Mouse (Mus musculus) forebrain, embryonic 16.5 days (tissue): ENCODE measurements around the gene Arih2. TPM values are rescaled to one million over a fixed set of nuclear protein-coding genes. Genes with fewer than 3 reads are reported as not detected.

Source experiments
- ATAC-seq: fragments of 200-750 bp; cut with Nextera tagmentation; 2 replicates; pipeline ENCODE4 v1.8.0; 2017; ENCODE audit warnings: mild to moderate bottlenecking, moderate library complexity
- H3K27ac ChIP-seq: fragments of 300-500 bp; sonication (generic); 2 replicates; pipeline ENCODE4 v1.5.1; 2014; ENCODE audit warnings: low read length, control low read depth
- H3K27me3 ChIP-seq: fragments of 300-500 bp; sonication (generic); replicated peaks from 2 replicates; pipeline ENCODE4 v1.6.1; 2014; ENCODE audit warnings: low read length; ENCODE audit not compliant: control insufficient read depth, insufficient read depth
- H3K36me3 ChIP-seq: fragments of 300-500 bp; sonication (generic); 2 replicates; pipeline ENCODE4 v1.6.1; 2014; ENCODE audit not compliant: control insufficient read depth, insufficient read depth
- H3K4me1 ChIP-seq: fragments of 300-500 bp; sonication (generic); replicated peaks from 2 replicates; pipeline ENCODE4 v1.6.1; 2014; ENCODE audit warnings: low read length; ENCODE audit not compliant: control insufficient read depth, insufficient read depth
- H3K4me2 ChIP-seq: fragments of 300-500 bp; sonication (generic); 2 replicates; pipeline ENCODE4 v1.6.1; 2014; ENCODE audit warnings: mild to moderate bottlenecking, low read length, control low read depth
- H3K4me3 ChIP-seq: fragments of 300-500 bp; sonication (generic); replicated peaks from 2 replicates; pipeline ENCODE4 v1.5.1; 2014; ENCODE audit warnings: mild to moderate bottlenecking, low read length, control low read depth
- H3K9ac ChIP-seq: fragments of 300-500 bp; sonication (generic); replicated peaks from 2 replicates; pipeline ENCODE4 v1.6.1; 2014; ENCODE audit warnings: low read depth, low read length, control low read depth
- H3K9me3 ChIP-seq: fragments of 300-500 bp; sonication (generic); 2 replicates; pipeline ENCODE4 v1.6.1; 2016; ENCODE audit warnings: low read length; ENCODE audit not compliant: control insufficient read depth
- WGBS: fragments of 180-500 bp; shearing (Covaris S2); extraction: QIAGEN DNeasy Blood & Tissue Kit; methylation state at CpG from one replicate; pipeline ENCODE4 v1.1.7; 2014; 5-methylcytosine and 5-hydroxymethylcytosine counted together
- polyA plus RNA-seq: library from polyadenylated mRNA; unstranded; fragments of >200 nt; fragmentation: Nextera tagmentation; extraction: Ambion mirVana; gene quantifications from 2 replicates; pipeline ENCODE4 v1.2.1, GENCODE M21; 2015

The Arih2 gene
- polyA plus RNA-seq, 1 experiment from 2014 or later, result 61.8 TPM

DNA sequence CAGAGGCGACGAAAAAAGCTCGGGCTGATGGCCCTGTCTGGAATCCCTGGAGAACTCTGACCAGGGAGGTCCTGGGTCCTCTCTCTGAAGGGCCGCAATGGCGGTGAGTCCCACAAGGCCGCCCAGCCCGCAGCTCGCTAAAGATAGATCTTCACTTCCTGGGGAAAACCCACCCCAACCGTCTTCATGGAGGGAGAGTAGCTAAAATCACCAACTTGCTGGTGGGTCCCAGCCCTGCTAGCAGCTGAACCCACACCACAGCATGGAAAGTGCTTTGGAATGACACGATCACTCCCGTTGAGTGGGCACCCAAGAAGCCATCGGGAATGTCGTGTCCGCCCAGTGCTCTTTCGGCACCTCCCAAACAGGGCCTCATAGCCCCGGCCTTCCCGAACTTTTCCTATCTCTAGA lies 80.7 kb downstream of the Arih2 start:
- Histone ChIP-seq H3K27me3 (no peaks in the 10 kb centered on the region), H3K4me2 (peak overlapping the region; percentile 84; the same call in 1 of the 2 replicates), H3K27ac (no peak overlapping the region), H3K36me3 (peaks cover 33% of the 10 kb centered on the region), H3K9ac (no peak overlapping the region), H3K9me3 (no peaks in the 10 kb centered on the region), H3K4me1 (peaks cover 38% of the 10 kb centered on the region), H3K4me3 (no peak overlapping the region)
- no peak for ATAC-seq
- WGBS, result 80% methylated on average over 17 of the region's 17 CpGs

DNA sequence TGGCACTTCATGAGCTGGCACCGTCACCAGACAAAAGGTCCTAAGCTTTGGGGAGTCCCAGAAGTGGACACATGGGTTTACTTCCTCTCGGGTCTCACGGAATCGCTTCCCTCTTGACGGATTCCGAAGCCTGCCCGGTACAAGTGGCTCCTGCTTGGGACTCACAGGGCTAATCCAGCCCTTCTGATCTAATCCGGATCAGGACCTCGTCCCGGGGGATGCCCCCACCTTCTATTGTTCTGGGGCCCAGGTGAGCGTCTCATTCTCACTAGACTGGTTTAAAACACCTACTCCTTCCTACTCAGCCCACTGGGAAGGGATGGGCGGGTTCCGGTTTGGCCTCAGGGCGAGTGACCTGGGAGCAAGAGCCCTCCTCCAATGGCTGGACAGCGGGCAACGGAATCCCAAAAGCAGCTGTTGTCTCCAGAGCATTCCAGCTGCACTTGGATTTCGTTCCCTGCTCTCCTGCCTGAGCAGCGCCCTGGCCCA lies 81.2 kb downstream of the Arih2 start:
- H3K9me3 ChIP-seq, result no peaks in the 10 kb centered on the region
- peak overlapping the region; percentile 84 for H3K4me2 ChIP-seq
- peak overlapping the region; percentile 95 for H3K27ac ChIP-seq
- ATAC-seq, result no peak
- H3K36me3 ChIP-seq, result peaks cover 29% of the 10 kb centered on the region
- H3K4me1 ChIP-seq, result peaks cover 38% of the 10 kb centered on the region
- peak overlapping the region; percentile 72 for H3K9ac ChIP-seq
- 12% methylated on average over 18 of the region's 18 CpGs for WGBS
- H3K27me3 ChIP-seq, result no peaks in the 10 kb centered on the region
- peak overlapping the region; percentile 64 for H3K4me3 ChIP-seq

DNA sequence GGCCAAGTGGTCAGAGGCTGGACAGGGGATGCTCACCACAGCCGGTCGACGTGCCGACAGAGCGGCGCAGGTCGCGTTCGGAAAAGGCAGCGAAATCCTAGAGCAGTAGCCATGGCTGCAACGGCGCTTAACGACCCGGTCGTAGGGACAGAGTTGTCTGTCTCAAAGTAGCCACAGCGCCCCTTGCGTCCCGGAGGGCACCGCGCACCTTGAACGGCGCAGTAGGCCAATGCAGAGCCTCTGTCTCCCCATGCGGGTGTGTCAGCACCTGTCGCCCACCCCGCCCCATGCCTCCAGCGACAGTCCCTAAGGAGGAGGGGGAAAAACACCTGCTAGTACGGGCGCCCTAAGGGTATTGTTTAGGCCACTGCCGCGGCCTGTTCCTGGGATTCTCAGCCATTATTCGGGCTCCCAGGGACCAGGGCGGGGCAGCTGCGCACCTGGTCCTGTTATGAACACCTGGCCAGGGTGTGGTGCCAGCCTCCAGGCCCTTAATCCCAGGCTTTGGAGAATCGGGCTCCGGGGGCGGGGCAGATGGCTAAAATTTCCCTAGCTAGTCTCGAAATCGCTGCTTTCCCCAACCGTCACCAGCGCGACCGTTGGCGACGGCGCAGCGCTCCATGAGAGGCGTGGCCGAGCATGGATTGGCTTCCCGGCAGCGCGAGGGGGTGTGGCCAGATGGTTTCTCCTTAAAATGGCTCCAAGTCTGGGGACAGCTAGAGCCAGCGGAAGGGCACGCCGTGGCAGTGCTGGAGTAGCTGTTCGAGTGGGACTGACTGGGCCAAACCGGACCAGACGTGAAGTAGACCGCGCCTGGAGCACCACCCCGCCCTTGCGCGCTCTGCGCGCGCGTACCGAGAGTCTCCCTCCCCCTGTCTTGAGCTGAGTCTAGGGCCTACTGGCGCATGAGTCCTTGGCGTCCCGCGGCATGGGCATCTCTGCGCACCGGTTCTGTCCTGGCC lies 82.1 kb downstream of the Arih2 start, which contains the start of gene Ndufaf3:
Ndufaf3 (minus strand) TSS at position 620 of the 962 bp plus-strand sequence.
- H3K27me3 ChIP-seq, result no peaks in the 10 kb centered on the region
- peaks cover 38% of the 10 kb centered on the region for H3K4me1 ChIP-seq
- H3K9me3 ChIP-seq, result no peaks in the 10 kb centered on the region
- H3K4me2 ChIP-seq, result peak within 1 kb of the TSS; percentile 84
- under 1% methylated on average over 73 of the region's 73 CpGs for WGBS
- ATAC-seq, result peak; percentile 87
- H3K9ac ChIP-seq, result peak within 1 kb of the TSS; percentile 72
- peak within 1 kb of the TSS; percentile 95 for H3K27ac ChIP-seq
- H3K4me3 ChIP-seq, result peak within 1 kb of the TSS; percentile 64
- peaks cover 23% of the 10 kb centered on the region for H3K36me3 ChIP-seq

DNA sequence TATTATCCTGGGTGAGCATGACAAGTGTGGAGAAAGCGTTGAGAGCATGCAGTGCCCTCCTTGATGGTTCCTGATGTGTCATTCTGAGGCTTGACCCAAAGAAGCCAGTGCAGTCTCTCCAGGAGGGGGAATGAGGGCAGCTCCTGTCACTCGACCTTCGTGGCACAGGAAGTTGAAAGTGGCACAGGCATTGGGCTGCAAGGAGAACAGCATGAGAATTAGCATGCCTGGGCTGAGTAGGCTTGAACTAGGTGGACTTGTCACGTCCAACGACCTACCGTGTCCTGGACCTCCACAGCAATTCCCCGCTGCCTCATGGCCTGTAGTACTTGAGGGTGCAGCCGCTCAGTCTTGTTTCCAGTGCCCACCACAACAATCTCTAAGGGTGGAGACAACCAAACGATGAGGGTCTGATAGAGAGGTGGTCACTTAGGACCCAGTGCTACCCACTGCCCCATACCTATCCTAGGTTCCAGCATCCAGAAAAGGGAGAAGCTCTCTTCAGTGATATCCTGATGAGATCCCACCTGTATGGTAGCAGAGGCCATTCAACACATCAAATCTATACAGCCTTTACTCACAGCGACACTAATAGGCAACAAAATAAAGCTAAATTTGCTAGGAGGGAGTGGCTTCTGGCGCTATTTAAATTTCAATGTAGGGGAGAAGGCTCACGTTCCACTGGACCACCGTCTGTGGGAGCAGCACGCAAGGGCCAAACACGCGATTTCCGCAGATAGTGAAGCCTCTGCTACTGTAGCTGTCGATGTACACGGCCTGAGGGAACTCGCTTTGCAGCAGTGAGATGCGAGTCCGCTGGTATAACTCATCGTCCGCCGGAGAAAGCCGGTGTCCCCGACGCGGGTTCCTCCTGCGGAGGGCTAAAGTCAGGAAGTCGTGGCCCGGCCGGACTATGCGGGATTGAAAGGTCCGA lies 83.0 kb downstream of the Arih2 start:
- 13% methylated on average over 35 of the region's 35 CpGs for WGBS

GRCm38 (mm10) chr9:108564131-108564530 lies 85.1 kb downstream of the Arih2 start:
- no peak overlapping the region for H3K27ac ChIP-seq
- no peak overlapping the region for H3K4me3 ChIP-seq
- H3K9ac ChIP-seq, result no peak overlapping the region
- no peak overlapping the region for H3K4me2 ChIP-seq
- H3K27me3 ChIP-seq, result no peaks in the 10 kb centered on the region
- H3K4me1 ChIP-seq, result peaks cover 34% of the 10 kb centered on the region
- H3K36me3 ChIP-seq, result peaks cover 16% of the 10 kb centered on the region
- 88% methylated on average over 7 of the region's 7 CpGs for WGBS
- ATAC-seq, result no peak
- no peaks in the 10 kb centered on the region for H3K9me3 ChIP-seq

More for the DNA sequence above, 83.0 kb downstream of the Arih2 start:
- no peak for ATAC-seq
- H3K36me3 ChIP-seq, result peaks cover 14% of the 10 kb centered on the region
- H3K9me3 ChIP-seq, result no peaks in the 10 kb centered on the region
- peaks cover 44% of the 10 kb centered on the region for H3K4me1 ChIP-seq
- peak overlapping the region; percentile 72 for H3K9ac ChIP-seq
- H3K4me3 ChIP-seq, result peak overlapping the region; percentile 64
- no peaks in the 10 kb centered on the region for H3K27me3 ChIP-seq
- H3K4me2 ChIP-seq, result peak overlapping the region; percentile 84
- peak overlapping the region; percentile 95 for H3K27ac ChIP-seq

DNA sequence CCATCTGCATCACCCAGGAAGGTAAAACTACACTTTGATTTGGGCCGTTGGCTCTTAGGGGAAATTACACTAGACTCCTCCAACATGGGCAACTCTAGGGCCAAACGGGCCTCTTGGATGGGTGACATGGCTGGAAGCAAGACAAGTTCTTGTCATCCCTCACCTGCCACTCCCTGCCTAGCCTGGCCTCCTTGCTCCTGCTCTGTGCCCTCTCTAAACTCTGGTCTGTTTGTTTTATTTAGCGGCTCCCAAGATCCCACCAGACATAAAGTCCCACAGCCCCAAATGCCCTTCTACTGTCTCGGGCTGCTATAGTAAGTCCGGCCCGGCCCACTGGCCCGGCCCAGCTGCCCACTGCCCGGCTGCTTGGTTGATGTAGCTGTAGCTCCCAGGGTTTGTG lies 85.5 kb downstream of the Arih2 start:
- Histone ChIP-seq H3K9ac (no peak overlapping the region), H3K9me3 (no peaks in the 10 kb centered on the region), H3K4me3 (no peak overlapping the region), H3K36me3 (peaks cover 20% of the 10 kb centered on the region), H3K4me2 (no peak overlapping the region), H3K27ac (no peak overlapping the region), H3K4me1 (peaks cover 32% of the 10 kb centered on the region), H3K27me3 (no peaks in the 10 kb centered on the region)
- WGBS, result 95% methylated on average over 8 of the region's 8 CpGs
- no peak for ATAC-seq

GRCm38 (mm10) chr9:108560227-108560841 lies 88.9 kb downstream of the Arih2 start, which contains the start of gene Impdh2:
Gene Impdh2, plus strand, starts transcription at chr9:108560286.
- Histone ChIP-seq H3K27ac (peak within 1 kb of the TSS; percentile 75), H3K4me3 (peak within 1 kb of the TSS; percentile 64), H3K4me1 (peaks cover 11% of the 10 kb centered on the region), H3K36me3 (peaks cover 36% of the 10 kb centered on the region), H3K27me3 (no peaks in the 10 kb centered on the region), H3K4me2 (peak within 1 kb of the TSS; percentile 82), H3K9me3 (no peaks in the 10 kb centered on the region), H3K9ac (peak within 1 kb of the TSS; percentile 73)
- peak; percentile 99 for ATAC-seq
- WGBS, result under 1% methylated on average over 53 of the region's 53 CpGs

- Histone ChIP-seq H3K27ac (no peak overlapping the region), H3K36me3 (peaks cover 38% of the 10 kb centered on the region), H3K4me2 (no peak overlapping the region), H3K9me3 (no peaks in the 10 kb centered on the region), H3K27me3 (no peaks in the 10 kb centered on the region), H3K4me3 (no peak overlapping the region), H3K9ac (no peak overlapping the region), H3K4me1 (peaks cover 11% of the 10 kb centered on the region)
- WGBS, result 94% methylated on average over 4 of the region's 4 CpGs
- no peak for ATAC-seq
Measured at GRCm38 (mm10) chr9:108559169-108559568, 90.0 kb downstream of the Arih2 start.
